Mouse (Mus musculus) intestine, embryonic 14.5 days (tissue): ENCODE measurements at regions not wholly inside any gene's neighbourhood (a gene's known extent, or its start where the extent isn't known, plus 50 kb on each side); places are given as distances from the start of the nearest gene placed in this dataset.

ENCODE experiments used
- ATAC-seq: fragments of 200-750 bp; cut with Nextera tagmentation; replicated peaks from 2 replicates; pipeline ENCODE4 v1.8.0; 2017; ENCODE audit warnings: low read depth, moderate number of reproducible peaks, moderate TSS enrichment, moderate library complexity; ENCODE audit not compliant: low FRiP score, low TSS enrichment
- DNase-seq: peaks from one replicate; pipeline ENCODE4 v3.0.0-alpha.2; 2018; ENCODE audit warnings: low spot score
- H3K27ac ChIP-seq: fragments of 300-500 bp; sonication (generic); 2 replicates; pipeline ENCODE4 v1.5.1; 2014; ENCODE audit warnings: low read depth, mild to moderate bottlenecking, control low read depth
- H3K27me3 ChIP-seq: fragments of 300-500 bp; sonication (generic); replicated peaks from 2 replicates; pipeline ENCODE4 v1.6.1; 2014; ENCODE audit warnings: low read length, control low read depth; ENCODE audit not compliant: control insufficient read depth, insufficient read depth
- H3K36me3 ChIP-seq: fragments of 300-500 bp; sonication (generic); 2 replicates; pipeline ENCODE4 v1.6.1; 2014; ENCODE audit warnings: low read length, control low read depth; ENCODE audit not compliant: control insufficient read depth, insufficient read depth
- H3K4me1 ChIP-seq: fragments of 300-500 bp; sonication (generic); replicated peaks from 2 replicates; pipeline ENCODE4 v1.6.1; 2014; ENCODE audit warnings: low read length, control low read depth, mixed read lengths; ENCODE audit not compliant: control insufficient read depth, insufficient read depth
- H3K4me2 ChIP-seq: fragments of 300-500 bp; sonication (generic); 2 replicates; pipeline ENCODE4 v1.6.1; 2014; ENCODE audit warnings: low read length
- H3K4me3 ChIP-seq: fragments of 300-500 bp; sonication (generic); 2 replicates; pipeline ENCODE4 v1.5.1; 2014; ENCODE audit warnings: low read depth, low read length, control low read depth, mixed read lengths
- H3K9ac ChIP-seq: fragments of 300-500 bp; sonication (generic); 2 replicates; pipeline ENCODE4 v1.6.1; 2014; ENCODE audit warnings: mild to moderate bottlenecking, low read length
- H3K9me3 ChIP-seq: fragments of 300-500 bp; sonication (generic); 2 replicates; pipeline ENCODE4 v1.6.1; 2016; ENCODE audit warnings: low read length, control low read depth; ENCODE audit not compliant: control insufficient read depth
- WGBS: fragments of 180-500 bp; shearing (Covaris S2); extraction: QIAGEN DNeasy Blood & Tissue Kit; methylation state at CpG from one replicate; pipeline ENCODE4 v1.1.7; 2014; 5-methylcytosine and 5-hydroxymethylcytosine counted together

GRCm38 (mm10) chr17:68084446-68084845 is 80.5 kb upstream of the Arhgap28 start:
- no peaks in the 10 kb centered on the region; the same call in 1 of the 2 replicates for H3K4me1 ChIP-seq
- no peak overlapping the region for H3K4me3 ChIP-seq
- H3K9ac ChIP-seq = no peak overlapping the region
- 95% methylated on average over 2 of the region's 2 CpGs for WGBS
- no peak overlapping the region for H3K4me2 ChIP-seq
- H3K9me3 ChIP-seq = no peaks in the 10 kb centered on the region
- no peaks in the 10 kb centered on the region for H3K27me3 ChIP-seq
- no peak overlapping the region for H3K27ac ChIP-seq
- DNase-seq (no peak), ATAC-seq (no peak)
- no peaks in the 10 kb centered on the region for H3K36me3 ChIP-seq

GRCm38 (mm10) chr17:68087149-68087548 is 83.2 kb upstream of the Arhgap28 start:
- H3K4me2 ChIP-seq = no peak overlapping the region
- H3K36me3 ChIP-seq = no peaks in the 10 kb centered on the region
- no peaks in the 10 kb centered on the region for H3K9me3 ChIP-seq
- ATAC-seq (no peak), DNase-seq (no peak)
- no peak overlapping the region for H3K27ac ChIP-seq
- H3K27me3 ChIP-seq = no peaks in the 10 kb centered on the region
- H3K4me1 ChIP-seq = no peaks in the 10 kb centered on the region; the same call in 1 of the 2 replicates
- 41% methylated on average over 1 of the region's 1 CpGs for WGBS
- no peak overlapping the region for H3K4me3 ChIP-seq
- H3K9ac ChIP-seq = no peak overlapping the region

- Histone ChIP-seq H3K4me3 (no peak overlapping the region), H3K4me1 (no peaks in the 10 kb centered on the region; the same call in 1 of the 2 replicates), H3K4me2 (no peak overlapping the region), H3K9ac (no peak overlapping the region), H3K36me3 (no peaks in the 10 kb centered on the region), H3K27ac (no peak overlapping the region), H3K9me3 (no peaks in the 10 kb centered on the region), H3K27me3 (no peaks in the 10 kb centered on the region)
- ATAC-seq (no peak), DNase-seq (no peak)
- 79% methylated on average over 1 of the region's 1 CpGs for WGBS
Measured at GRCm38 (mm10) chr17:68089179-68089578, 85.3 kb upstream of the Arhgap28 start.

- 68% methylated on average over 1 of the region's 1 CpGs for WGBS
Measured at GRCm38 (mm10) chr17:68089830-68090229, 85.9 kb upstream of the Arhgap28 start.

GRCm38 (mm10) chr17:68096982-68097381 is 93.1 kb upstream of the Arhgap28 start:
- Histone ChIP-seq H3K27ac (no peak overlapping the region), H3K9ac (no peak overlapping the region), H3K4me1 (no peaks in the 10 kb centered on the region), H3K27me3 (no peaks in the 10 kb centered on the region), H3K4me3 (no peak overlapping the region), H3K36me3 (no peaks in the 10 kb centered on the region), H3K4me2 (no peak overlapping the region), H3K9me3 (no peaks in the 10 kb centered on the region)
- DNase-seq (no peak), ATAC-seq (no peak)
- 68% methylated on average over 2 of the region's 2 CpGs for WGBS

More at GRCm38 (mm10) chr17:68089830-68090229, 85.9 kb upstream of the Arhgap28 start:
- no peak overlapping the region for H3K9ac ChIP-seq
- ATAC-seq (no peak), DNase-seq (no peak)
- H3K4me2 ChIP-seq = no peak overlapping the region
- no peaks in the 10 kb centered on the region; the same call in 1 of the 2 replicates for H3K4me1 ChIP-seq
- H3K27me3 ChIP-seq = no peaks in the 10 kb centered on the region
- no peaks in the 10 kb centered on the region for H3K9me3 ChIP-seq
- H3K36me3 ChIP-seq = no peaks in the 10 kb centered on the region
- H3K4me3 ChIP-seq = no peak overlapping the region
- H3K27ac ChIP-seq = no peak overlapping the region

- Histone ChIP-seq H3K9ac (no peak overlapping the region), H3K4me3 (no peak overlapping the region), H3K36me3 (no peaks in the 10 kb centered on the region), H3K27ac (no peak overlapping the region), H3K9me3 (no peaks in the 10 kb centered on the region), H3K27me3 (no peaks in the 10 kb centered on the region), H3K4me1 (no peaks in the 10 kb centered on the region), H3K4me2 (no peak overlapping the region)
- WGBS = 83% methylated on average over 6 of the region's 6 CpGs
- ATAC-seq = no peak
- DNase-seq = no peak
Measured at GRCm38 (mm10) chr17:68097436-68097835, 93.5 kb upstream of the Arhgap28 start.

- H3K36me3 ChIP-seq = no peaks in the 10 kb centered on the region
- H3K4me3 ChIP-seq = no peak overlapping the region
- no peak overlapping the region for H3K9ac ChIP-seq
- ATAC-seq (no peak), DNase-seq (no peak)
- WGBS = 69% methylated on average over 2 of the region's 2 CpGs
- H3K27ac ChIP-seq = no peak overlapping the region
- no peaks in the 10 kb centered on the region for H3K27me3 ChIP-seq
- H3K4me2 ChIP-seq = no peak overlapping the region
- H3K9me3 ChIP-seq = no peaks in the 10 kb centered on the region
- no peaks in the 10 kb centered on the region for H3K4me1 ChIP-seq
Measured at GRCm38 (mm10) chr17:68100093-68100492, 96.2 kb upstream of the Arhgap28 start.

- peak; percentile 78 for ATAC-seq
- Histone ChIP-seq H3K27me3 (no peaks in the 10 kb centered on the region), H3K4me3 (no peak overlapping the region), H3K9me3 (no peaks in the 10 kb centered on the region), H3K4me2 (no peak overlapping the region), H3K4me1 (no peaks in the 10 kb centered on the region), H3K36me3 (no peaks in the 10 kb centered on the region), H3K9ac (no peak overlapping the region), H3K27ac (peak overlapping the region; percentile 34; the same call in 1 of the 2 replicates)
- peak; percentile 53 for DNase-seq
- 39% methylated on average over 6 of the region's 6 CpGs for WGBS
Measured at GRCm38 (mm10) chr17:68103346-68103745, 99.4 kb upstream of the Arhgap28 start.

GRCm38 (mm10) chr17:68106366-68106765 is 102.4 kb upstream of the Arhgap28 start:
- Histone ChIP-seq H3K4me3 (no peak overlapping the region), H3K27ac (no peak overlapping the region), H3K27me3 (no peaks in the 10 kb centered on the region), H3K9me3 (no peaks in the 10 kb centered on the region), H3K4me2 (no peak overlapping the region), H3K9ac (no peak overlapping the region), H3K4me1 (no peaks in the 10 kb centered on the region), H3K36me3 (no peaks in the 10 kb centered on the region)
- ATAC-seq (no peak), DNase-seq (no peak)
- WGBS = 56% methylated on average over 8 of the region's 8 CpGs
